Mouse (Mus musculus) cortical plate, adult 2 months (tissue): ENCODE results near the gene Nek10.

Experiments used
- CTCF ChIP-seq: fragments of 200-500 bp; IDR thresholded peaks from 2 replicates; pipeline ENCODE4 v1.5.1; 2011; ENCODE audit warnings: mild to moderate bottlenecking, control low read depth, low read length; ENCODE audit not compliant: insufficient read depth; ENCODE audit errors: extremely low read depth
- POLR2A ChIP-seq: fragments of 200-500 bp; IDR thresholded peaks from 2 replicates; pipeline ENCODE4 v1.6.1; 2011; ENCODE audit warnings: mild to moderate bottlenecking, low read length, control low read depth; ENCODE audit not compliant: insufficient read depth; ENCODE audit errors: extremely low read depth

DNA sequence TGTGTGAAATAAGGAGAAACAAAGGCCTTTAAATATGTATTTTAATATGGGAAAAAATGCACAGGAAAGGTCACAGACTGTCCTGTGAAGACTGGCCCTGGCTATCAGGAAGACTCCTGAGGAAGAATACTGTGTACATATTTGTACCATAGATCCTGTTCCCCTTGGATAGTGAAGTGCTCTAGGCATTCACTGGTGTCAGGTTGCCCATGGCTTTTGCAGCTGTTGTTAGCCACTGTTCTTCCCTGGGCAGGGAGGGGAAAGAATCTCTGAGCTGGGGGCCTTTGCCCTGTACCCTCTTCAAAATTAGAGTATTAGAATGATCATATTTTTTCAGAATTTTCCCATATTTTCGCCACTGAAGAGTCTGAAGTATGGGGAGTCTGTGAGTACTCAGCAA, 30.3 kb downstream of the Nek10 start:
- no peak for TF ChIP-seq CTCF
- TF ChIP-seq POLR2A: no peak
